Comparison of ENCODE assay signal across 15 mouse cellular contexts in the genomic region with DNA sequence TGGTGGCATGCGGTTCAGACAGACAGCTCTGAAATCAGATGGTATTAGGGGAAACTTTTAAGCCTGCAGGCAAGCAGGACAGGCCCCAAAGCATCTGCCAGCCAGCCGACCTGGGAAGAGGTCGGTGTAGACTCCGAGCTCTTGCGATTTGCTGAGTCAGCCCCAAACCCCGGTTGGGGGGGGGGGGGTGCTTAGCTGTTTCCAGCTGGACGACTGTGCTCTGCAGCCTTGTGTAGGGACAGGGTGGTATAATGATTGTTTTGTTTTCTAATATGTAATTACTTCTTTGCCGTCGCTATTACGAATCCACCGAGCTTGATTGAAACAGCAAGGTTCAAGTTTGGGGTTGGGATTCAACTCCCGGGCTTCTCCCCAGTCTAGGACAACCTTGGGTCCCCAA. TPM values are rescaled to one million over a fixed set of nuclear protein-coding genes. Genes with fewer than 3 reads are reported as not detected.
"Had no signal": no experiment of that assay in that cellular context is flagged by ENCODE, and none has a peak within 500 bp of the region (broad histone marks: within the 10 kb centered on the region; RNA-seq: fewer than 3 reads in every experiment).

No protein-coding gene starts in this region.

- DNase-seq: kidney, adult 11 months; kidney, adult 9 months; kidney, postnatal 36 days; layer of hippocampus, adult 9-11 months; layer of hippocampus, postnatal 36 days; lung, adult 18-20 months; thymus, postnatal 4 days had no signal

- H3K4me3 ChIP-seq: limb, embryonic 13.5 days; myocyte; neural tube, embryonic 12.5 days had no signal

- H3K9me3 ChIP-seq: limb, embryonic 13.5 days; neural tube, embryonic 12.5 days had no signal

- H3K36me3 ChIP-seq: limb, embryonic 13.5 days; neural tube, embryonic 12.5 days had no signal

- H3K27ac ChIP-seq: kidney, postnatal 0 days; limb, embryonic 13.5 days; liver, embryonic 14.5 days; neural tube, embryonic 12.5 days; stomach, postnatal 0 days had no signal

- H3K9ac ChIP-seq: limb, embryonic 13.5 days; liver, embryonic 14.5 days; neural tube, embryonic 12.5 days had no signal

- H3K4me2 ChIP-seq: limb, embryonic 13.5 days had no signal

RNA-seq across cellular contexts. Expression of a gene that starts 36.5 kb away (rescaled TPM):
- total RNA-seq: liver, adult 2 months; megakaryocyte-erythroid progenitor cell, adult 5-6 weeks had no signal
